Mouse (Mus musculus) liver, adult 2 months (tissue): Measurements from ENCODE around the gene Phc2. TPM values are rescaled to one million over a fixed set of nuclear protein-coding genes. Genes with fewer than 3 reads are reported as not detected.
A peak's percentile ranks its signal among the peaks of the same experiment; 100 is the strongest.

Experiments used
- DNase-seq: peaks from one replicate; pipeline ENCODE4 v3.0.0-alpha.2; 2011; ENCODE audit warnings: low read depth, low spot score; ENCODE audit errors: extremely low read depth
- H3K27ac ChIP-seq: fragments of 200-500 bp; replicated peaks from 2 replicates; pipeline ENCODE4 v1.5.1; 2012; ENCODE audit warnings: low read depth, mild to moderate bottlenecking, control low read depth, inconsistent platforms, low read length; ENCODE audit not compliant: insufficient read depth
- H3K27me3 ChIP-seq: fragments of 200-500 bp; 2 replicates; pipeline ENCODE4 v1.6.1; 2012; ENCODE audit warnings: mild to moderate bottlenecking, moderate library complexity, low read length, inconsistent platforms; ENCODE audit not compliant: control insufficient read depth, insufficient read depth
- H3K36me3 ChIP-seq: fragments of 200-500 bp; 2 replicates; pipeline ENCODE4 v1.6.1; 2012; ENCODE audit warnings: low read length, inconsistent platforms; ENCODE audit not compliant: control insufficient read depth, insufficient read depth
- H3K4me1 ChIP-seq: fragments of 200-500 bp; 2 replicates; pipeline ENCODE4 v1.6.1; 2011; ENCODE audit warnings: low read length; ENCODE audit not compliant: control insufficient read depth, insufficient read depth
- H3K4me3 ChIP-seq: fragments of 200-500 bp; 2 replicates; pipeline ENCODE4 v1.5.1; 2011; ENCODE audit warnings: low read depth, mild to moderate bottlenecking, control low read depth, low read length, moderate library complexity; ENCODE audit not compliant: insufficient read depth
- H3K79me2 ChIP-seq: fragments of 200-500 bp; 2 replicates; pipeline ENCODE4 v1.6.1; 2012; ENCODE audit warnings: inconsistent platforms, mild to moderate bottlenecking, low read length, moderate library complexity; ENCODE audit not compliant: control insufficient read depth, insufficient read depth
- H3K9ac ChIP-seq: fragments of 200-500 bp; 2 replicates; pipeline ENCODE4 v1.6.1; 2012; ENCODE audit warnings: low read depth, mild to moderate bottlenecking, control low read depth, inconsistent platforms, low read length
- CTCF ChIP-seq: fragments of 200-500 bp; IDR thresholded peaks from 2 replicates; pipeline ENCODE4 v1.5.1; 2011; ENCODE audit warnings: low read depth, low read length, control low read depth
- POLR2A ChIP-seq: fragments of 200-500 bp; IDR thresholded peaks from 2 replicates; pipeline ENCODE4 v1.6.1; 2011; ENCODE audit warnings: low read length, control low read depth; ENCODE audit not compliant: insufficient read depth; ENCODE audit errors: extremely low read depth
- WGBS: fragments of 180-500 bp; shearing (Covaris S2); methylation state at CpG from one replicate; pipeline ENCODE4 v1.1.7; 2018; 5-methylcytosine and 5-hydroxymethylcytosine counted together
- polyA plus RNA-seq: library from polyadenylated mRNA; depleted of rRNA; stranded (reverse); fragments of >200 nt; gene quantifications from 2 replicates; pipeline ENCODE4 v1.2.3, GENCODE M21; 2012
- total RNA-seq: library from RNA; depleted of rRNA; stranded (reverse); fragments of >200 nt; gene quantifications from 2 replicates; pipeline ENCODE4 v1.2.3, GENCODE M21; 2014

Gene Phc2
- total and polyA plus RNA-seq, 2 experiments, result 7.7 to 28.7 TPM

GRCm38 (mm10) chr4:128722932-128723331, 68.4 kb downstream of the Phc2 start:
- no peak for TF ChIP-seq POLR2A
- no peak for TF ChIP-seq CTCF
- Histone ChIP-seq H3K4me1 (peaks cover 4% of the 10 kb centered on the region; the same call in 1 of the 2 replicates), H3K36me3 (no peaks in the 10 kb centered on the region), H3K27ac (no peak overlapping the region), H3K4me3 (no peak overlapping the region), H3K27me3 (no peaks in the 10 kb centered on the region), H3K79me2 (no peaks in the 10 kb centered on the region), H3K9ac (no peak overlapping the region)
- WGBS, result 96% methylated on average over 8 of the region's 8 CpGs
- no peak for DNase-seq

- peaks cover 4% of the 10 kb centered on the region; the same call in 1 of the 2 replicates for H3K4me1 ChIP-seq
- peaks cover under 1% of the 10 kb centered on the region for H3K79me2 ChIP-seq
- WGBS, result 89% methylated on average over 13 of the region's 13 CpGs
- TF ChIP-seq POLR2A, result no peak
- no peak for TF ChIP-seq CTCF
- no peaks in the 10 kb centered on the region for H3K36me3 ChIP-seq
- no peak for DNase-seq
- H3K27ac ChIP-seq, result no peak overlapping the region
- H3K9ac ChIP-seq, result no peak overlapping the region
- H3K4me3 ChIP-seq, result no peak overlapping the region
- H3K27me3 ChIP-seq, result no peaks in the 10 kb centered on the region
These were observed 68.9 kb downstream of the Phc2 start for GRCm38 (mm10) chr4:128723431-128723830.

- Histone ChIP-seq H3K9ac (no peak overlapping the region), H3K4me1 (peaks cover 10% of the 10 kb centered on the region), H3K36me3 (no peaks in the 10 kb centered on the region), H3K27me3 (no peaks in the 10 kb centered on the region), H3K27ac (no peak overlapping the region), H3K4me3 (no peak overlapping the region), H3K79me2 (peaks cover 7% of the 10 kb centered on the region)
- WGBS, result 75% methylated on average over 7 of the region's 7 CpGs
- TF ChIP-seq POLR2A (no peak), CTCF (no peak)
- no peak for DNase-seq
These were observed 69.6 kb downstream of the Phc2 start for GRCm38 (mm10) chr4:128724059-128724458.

GRCm38 (mm10) chr4:128727019-128727720, 72.7 kb downstream of the Phc2 start:
- WGBS, result 9% methylated on average over 49 of the region's 68 CpGs
- no peaks in the 10 kb centered on the region for H3K27me3 ChIP-seq
- peak overlapping the region; percentile 95 for H3K9ac ChIP-seq
- H3K4me3 ChIP-seq, result peak overlapping the region; percentile 78
- H3K36me3 ChIP-seq, result no peaks in the 10 kb centered on the region
- H3K4me1 ChIP-seq, result peaks cover 24% of the 10 kb centered on the region
- H3K27ac ChIP-seq, result peak overlapping the region; percentile 91
- TF ChIP-seq POLR2A, result peak; percentile 84
- TF ChIP-seq CTCF, result no peak
- H3K79me2 ChIP-seq, result peaks cover 18% of the 10 kb centered on the region
- peak; percentile 31 for DNase-seq

GRCm38 (mm10) chr4:128727721-128728430, 73.4 kb downstream of the Phc2 start:
- peak; percentile 63 for DNase-seq
- H3K79me2 ChIP-seq, result peaks cover 18% of the 10 kb centered on the region
- H3K36me3 ChIP-seq, result no peaks in the 10 kb centered on the region
- TF ChIP-seq CTCF (no peak), POLR2A (no peak)
- H3K4me1 ChIP-seq, result peaks cover 25% of the 10 kb centered on the region
- peak overlapping the region; percentile 56 for H3K27ac ChIP-seq
- no peaks in the 10 kb centered on the region for H3K27me3 ChIP-seq
- under 1% methylated on average over 64 of the region's 65 CpGs for WGBS
- H3K4me3 ChIP-seq, result peak overlapping the region; percentile 78
- peak overlapping the region; percentile 95 for H3K9ac ChIP-seq
